Mouse (Mus musculus) erythroblast, embryonic 14.5 days (primary cell): Measurements from ENCODE around the gene Ubox5.

Experiments
- GATA1 ChIP-seq: IDR thresholded peaks from 2 replicates; pipeline ENCODE4 v1.6.1; 2012; ENCODE audit warnings: low read length, inconsistent platforms, mixed read lengths
- TAL1 ChIP-seq: IDR thresholded peaks from 3 replicates; pipeline ENCODE4 v1.6.1; 2012; ENCODE audit warnings: low read length, inconsistent platforms, mixed read lengths

GRCm38 (mm10) chr2:130595596-130595995 is 34.2 kb downstream of the Ubox5 start:
- TF ChIP-seq TAL1 (no peak), GATA1 (no peak)
